Mouse (Mus musculus): ENCODE measurements at regions not wholly inside any gene's neighbourhood (a gene's known extent, or its start where the extent isn't known, plus 50 kb on each side); places are given as distances from the start of the nearest gene placed in this dataset.
"Not testable (repeated sequence)": the region's sequence is repeated elsewhere in the genome, so short reads cannot be mapped to it uniquely, and the experiment has no call there.

- DNase-seq: no peak
Observed at GRCm38 (mm10) chr8:34702806-34703205, 591.3 kb upstream of the Gm10131 start.

GRCm38 (mm10) chr8:34699015-34699414 is 587.5 kb upstream of the Gm10131 start:
- no peak for DNase-seq

- DNase-seq: no peak
Observed at GRCm38 (mm10) chr8:34696365-34696764, 584.8 kb upstream of the Gm10131 start.

GRCm38 (mm10) chr8:34692606-34693005 is 581.1 kb upstream of the Gm10131 start:
- DNase-seq: no peak

- no peak for DNase-seq
Observed at GRCm38 (mm10) chr8:34691776-34692175, 580.2 kb upstream of the Gm10131 start.

GRCm38 (mm10) chr8:34689825-34690493 is 578.4 kb upstream of the Gm10131 start:
- DNase-seq: no peak

- no peak for DNase-seq
Observed at GRCm38 (mm10) chr8:34689049-34689824, 577.7 kb upstream of the Gm10131 start.

GRCm38 (mm10) chr8:34688396-34689048 is 577.0 kb upstream of the Gm10131 start:
- DNase-seq: peak; percentile 37

- no peak for DNase-seq
Observed at GRCm38 (mm10) chr8:34686371-34686770, 574.8 kb upstream of the Gm10131 start.

- no peak for DNase-seq
Observed at GRCm38 (mm10) chr8:34684683-34685082, 573.1 kb upstream of the Gm10131 start.

- no peak for DNase-seq
Observed at GRCm38 (mm10) chr8:34683173-34683572, 571.6 kb upstream of the Gm10131 start.

- DNase-seq: no peak
Observed at GRCm38 (mm10) chr8:34682221-34682620, 570.7 kb upstream of the Gm10131 start.

- peak; percentile 81 for DNase-seq
Observed at GRCm38 (mm10) chr8:34679565-34680291, 568.2 kb upstream of the Gm10131 start.

GRCm38 (mm10) chr8:34678879-34679278 is 567.3 kb upstream of the Gm10131 start:
- DNase-seq: no peak

- DNase-seq: peak; percentile 63
Observed at GRCm38 (mm10) chr8:34671716-34672115, 560.2 kb upstream of the Gm10131 start.

GRCm38 (mm10) chr8:34670930-34671715 is 559.6 kb upstream of the Gm10131 start:
- no peak for DNase-seq

- DNase-seq: no peak
Observed at GRCm38 (mm10) chr8:34669146-34669545, 557.6 kb upstream of the Gm10131 start.

GRCm38 (mm10) chr8:34664429-34664828 is 552.9 kb upstream of the Gm10131 start:
- no peak for DNase-seq

- no peak for DNase-seq
Observed at GRCm38 (mm10) chr8:34662532-34662931, 551.0 kb upstream of the Gm10131 start.

- DNase-seq: no peak
Observed at GRCm38 (mm10) chr8:34651750-34652149, 540.2 kb upstream of the Gm10131 start.

- not testable (repeated sequence) for DNase-seq
Observed at GRCm38 (mm10) chr8:34628221-34628620, 516.7 kb upstream of the Gm10131 start.

- DNase-seq: no peak
Observed at GRCm38 (mm10) chr8:34625670-34626069, 514.1 kb upstream of the Gm10131 start.
